ENCODE assay signal across 8 mouse cellular contexts in the genomic region with DNA sequence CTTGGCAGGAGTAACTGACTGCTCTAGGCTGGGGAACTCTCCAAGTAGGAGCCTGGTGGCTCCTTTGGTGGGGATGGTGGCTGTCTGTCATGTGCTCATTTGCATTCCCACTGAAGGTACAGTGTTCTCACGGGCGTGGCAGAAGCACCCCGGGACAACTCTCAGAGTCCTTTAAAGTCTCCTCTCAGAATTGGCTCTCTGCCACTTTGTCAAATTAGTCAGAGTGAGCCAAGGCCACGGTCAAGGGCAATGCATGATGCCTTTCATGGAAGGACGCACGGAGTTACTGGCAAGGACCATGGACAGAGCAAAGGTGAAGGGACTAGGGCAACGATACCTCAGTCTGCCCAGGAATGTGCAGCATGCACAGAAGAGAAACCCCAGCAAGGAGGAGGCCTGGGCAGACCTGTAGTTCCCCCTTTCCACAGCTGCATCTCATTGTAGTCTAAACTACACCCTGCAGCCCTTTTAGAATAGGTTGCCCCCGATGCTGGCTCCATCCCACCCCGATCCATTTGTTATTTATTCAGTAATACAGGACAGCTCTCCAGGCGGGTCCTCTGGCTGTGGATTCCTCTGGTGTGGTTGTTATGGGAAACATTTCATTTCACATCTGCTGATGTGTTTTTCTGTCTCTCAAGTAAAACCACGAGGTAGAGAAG. TPM values are rescaled to one million over a fixed set of nuclear protein-coding genes. Genes with fewer than 3 reads are reported as not detected.
DNase-seq lines count a peak whose midpoint lies in the region; ATAC-seq and TF ChIP-seq lines count a peak whose summit lies in the region.
"Had no signal": no experiment of that assay in that cellular context is flagged by ENCODE, and none has a peak within 500 bp of the region (broad histone marks: within the 10 kb centered on the region; RNA-seq: fewer than 3 reads in every experiment).

No protein-coding gene starts in this region.

- no peaks in the 10 kb centered on the region for H3K4me1 ChIP-seq in lung, embryonic 14.5 days (ENCODE audit: insufficient read depth)
- H3K4me1 ChIP-seq in neural tube, embryonic 15.5 days: peaks cover 45% of the 10 kb centered on the region

- DNase-seq in lung, embryonic 14.5 days: peak; percentile 49
- no peak for DNase-seq in lung, adult 18-20 months
- DNase-seq in brain, adult 2 months (ENCODE audit: low read depth, low spot score): peak; percentile 30
- DNase-seq in forelimb bud, embryonic 11.5 days (ENCODE audit: low read depth, low spot score): peak; percentile 21
- DNase-seq in Muller cell, postnatal 12 days (ENCODE audit: inconsistent ontology term): no peak
- no peak for DNase-seq in cerebellum, adult 8-10 months

- H3K4me3 ChIP-seq in lung, embryonic 14.5 days (ENCODE audit: low read depth, low read length): no peak overlapping the region
- H3K4me3 ChIP-seq in neural tube, embryonic 15.5 days (replicated peaks): no peak overlapping the region
- H3K4me3 ChIP-seq: limb, embryonic 13.5 days had no signal

- WGBS in lung, embryonic 14.5 days: 41% methylated on average over 11 of the region's 11 CpGs
- WGBS in neural tube, embryonic 15.5 days: 10% methylated on average over 11 of the region's 11 CpGs

- no peak overlapping the region for H3K27ac ChIP-seq in lung, embryonic 14.5 days (ENCODE audit: low read depth)
- H3K27ac ChIP-seq in neural tube, embryonic 15.5 days (replicated peaks): peak overlapping the region; percentile 92
- H3K27ac ChIP-seq: limb, embryonic 13.5 days had no signal

- H3K36me3 ChIP-seq in lung, embryonic 14.5 days (ENCODE audit: insufficient read depth): no peaks in the 10 kb centered on the region
- no peaks in the 10 kb centered on the region for H3K36me3 ChIP-seq in neural tube, embryonic 15.5 days
- H3K36me3 ChIP-seq: limb, embryonic 13.5 days had no signal

- H3K4me2 ChIP-seq in lung, embryonic 14.5 days: no peak overlapping the region
- peak overlapping the region; percentile 53 for H3K4me2 ChIP-seq in neural tube, embryonic 15.5 days

- H3K9ac ChIP-seq in lung, embryonic 14.5 days: no peak overlapping the region
- no peak overlapping the region for H3K9ac ChIP-seq in neural tube, embryonic 15.5 days (replicated peaks)
- H3K9ac ChIP-seq: limb, embryonic 13.5 days had no signal

- TF ChIP-seq CTCF in lung, embryonic 14.5 days (IDR thresholded peaks at IDR 0.05; ENCODE audit: low read depth): no peak

- no peaks in the 10 kb centered on the region for H3K9me3 ChIP-seq in lung, embryonic 14.5 days (ENCODE audit: low read depth, low read length)
- no peaks in the 10 kb centered on the region for H3K9me3 ChIP-seq in neural tube, embryonic 15.5 days (replicated peaks)
- H3K9me3 ChIP-seq: limb, embryonic 13.5 days had no signal

- H3K27me3 ChIP-seq in lung, embryonic 14.5 days (ENCODE audit: insufficient read depth, low read length): no peaks in the 10 kb centered on the region
- no peaks in the 10 kb centered on the region for H3K27me3 ChIP-seq in neural tube, embryonic 15.5 days (replicated peaks)
- H3K27me3 ChIP-seq: limb, embryonic 13.5 days had no signal

- ATAC-seq in lung, embryonic 14.5 days (ENCODE audit: insufficient read depth): 0 out of 2 replicates have a peak, but pooled peaks have one; percentile 24
- peak; percentile 79 for ATAC-seq in neural tube, embryonic 15.5 days (ENCODE audit: low FRiP score)

RNA-seq across cellular contexts. Expression of a gene that starts 40.0 kb away (rescaled TPM):
- not detected in 2 replicates for polyA plus RNA-seq in lung, embryonic 14.5 days (2014; fragmentation: Nextera tagmentation; extraction: Ambion mirVana)
- polyA plus RNA-seq in neural tube, embryonic 15.5 days (2015; fragmentation: Nextera tagmentation; extraction: Ambion mirVana): 0.12 and 0.36 TPM in 2 replicates

RNA-seq across cellular contexts. Expression of a gene that starts 49.0 kb away (rescaled TPM):
- 0.64 and 1.0 TPM in 2 replicates for polyA plus RNA-seq in lung, embryonic 14.5 days (2014; fragmentation: Nextera tagmentation; extraction: Ambion mirVana)
- 0.73 and 0.78 TPM in 2 replicates for polyA plus RNA-seq in neural tube, embryonic 15.5 days (2015; fragmentation: Nextera tagmentation; extraction: Ambion mirVana)

Comparison
In these comparisons a context has a peak if more than half of its experiments do, and no peak if none do; other contexts are left out.
1. DNase-seq: peak in lung, embryonic 14.5 days (single experiment), brain, adult 2 months (single experiment) and forelimb bud, embryonic 11.5 days (single experiment); none in lung, adult 18-20 months (0 of 2), Muller cell, postnatal 12 days (single experiment) and cerebellum, adult 8-10 months (single experiment).